Mouse (Mus musculus) heart, adult 9 months (tissue): ENCODE measurements around the gene Defb5.
"Not testable (repeated sequence)": the region's sequence is repeated elsewhere in the genome, so short reads cannot be mapped to it uniquely, and the experiment has no call there.

Source experiments
- DNase-seq, 2 experiments: peaks; one replicate each; pipeline ENCODE4 v3.0.0; 2022; ENCODE audit warnings: low spot score in 2 of 2

Defb5 gene

GRCm38 (mm10) chr8:19247280-19247679 lies at the start of gene Defb5:
Gene Defb5 (plus strand): TSS chr8:19247580.
- no peak for DNase-seq

- DNase-seq, result no peak
Observed at GRCm38 (mm10) chr8:19225161-19225560, 22.2 kb upstream of the Defb5 start, which contains the start of gene Defb6. Gene Defb6 (plus strand): TSS chr8:19225478.

GRCm38 (mm10) chr8:19238101-19238500 lies 9.3 kb upstream of the Defb5 start:
- DNase-seq, result no peak

GRCm38 (mm10) chr8:19239616-19240015 lies 7.8 kb upstream of the Defb5 start, which contains the start of gene Defb46:
Gene Defb46 (plus strand): TSS chr8:19239916.
- DNase-seq, result no peak

- DNase-seq, result no peak
Observed at GRCm38 (mm10) chr8:19258136-19258535, 10.8 kb downstream of the Defb5 start.

- DNase-seq, result no peak
Observed at GRCm38 (mm10) chr8:19259667-19260066, 12.3 kb downstream of the Defb5 start.

- not testable (repeated sequence) for DNase-seq
Observed at GRCm38 (mm10) chr8:19293060-19293459, 45.7 kb downstream of the Defb5 start, which contains the start of gene Defb3. Gene Defb3 (plus strand): TSS chr8:19293360.

- not testable (repeated sequence) for DNase-seq
Observed at GRCm38 (mm10) chr8:19298361-19298760, 51.0 kb downstream of the Defb5 start.
